Mouse (Mus musculus) kidney, adult 2 months (tissue): ENCODE data around the gene Fbxl13. TPM values are rescaled to one million over a fixed set of nuclear protein-coding genes. Genes with fewer than 3 reads are reported as not detected.
A peak's percentile ranks its signal among the peaks of the same experiment; 100 is the strongest.

Experiments
- DNase-seq: peaks from one replicate; pipeline ENCODE4 v3.0.0; 2021
- H3K27ac ChIP-seq: fragments of 200-500 bp; 2 replicates; pipeline ENCODE4 v1.5.1; 2012; ENCODE audit warnings: low read depth, low read length, control low read depth, inconsistent platforms; ENCODE audit not compliant: insufficient read depth
- H3K27me3 ChIP-seq: fragments of 200-500 bp; replicated peaks from 2 replicates; pipeline ENCODE4 v1.6.1; 2012; ENCODE audit warnings: mild to moderate bottlenecking, moderate library complexity, low read length, inconsistent platforms; ENCODE audit not compliant: control insufficient read depth, insufficient read depth
- H3K36me3 ChIP-seq: fragments of 200-500 bp; 2 replicates; pipeline ENCODE4 v1.6.1; 2012; ENCODE audit warnings: mild to moderate bottlenecking, moderate library complexity, low read length, inconsistent platforms; ENCODE audit not compliant: control insufficient read depth, insufficient read depth
- H3K4me1 ChIP-seq: fragments of 200-500 bp; 2 replicates; pipeline ENCODE4 v1.6.1; 2011; ENCODE audit warnings: low read length; ENCODE audit not compliant: control insufficient read depth, insufficient read depth
- H3K4me3 ChIP-seq: fragments of 200-500 bp; 2 replicates; pipeline ENCODE4 v1.5.1; 2011; ENCODE audit warnings: mild to moderate bottlenecking, low read depth, low read length, control low read depth; ENCODE audit not compliant: insufficient read depth
- CTCF ChIP-seq: fragments of 200-500 bp; conservative IDR thresholded peaks from 2 replicates; pipeline ENCODE4 v1.5.1; 2011; ENCODE audit warnings: low read depth, mild to moderate bottlenecking, control low read depth, low read length, moderate library complexity, mixed read lengths; ENCODE audit not compliant: insufficient read depth, insufficient read length
- POLR2A ChIP-seq: fragments of 200-500 bp; IDR thresholded peaks from one replicate; pipeline ENCODE4 v1.6.1; 2011; ENCODE audit warnings: low read depth, low read length, control low read depth
- WGBS: fragments of 180-500 bp; shearing (Covaris S2); methylation state at CpG from one replicate; pipeline ENCODE4 v1.1.7; 2018; 5-methylcytosine and 5-hydroxymethylcytosine counted together
- polyA plus RNA-seq: library from polyadenylated mRNA; depleted of rRNA; stranded (reverse); fragments of >200 nt; gene quantifications from 2 replicates; pipeline ENCODE4 v1.2.3, GENCODE M21; 2012

Gene Fbxl13
- polyA plus RNA-seq, 1 experiment: 0.05 TPM

DNA sequence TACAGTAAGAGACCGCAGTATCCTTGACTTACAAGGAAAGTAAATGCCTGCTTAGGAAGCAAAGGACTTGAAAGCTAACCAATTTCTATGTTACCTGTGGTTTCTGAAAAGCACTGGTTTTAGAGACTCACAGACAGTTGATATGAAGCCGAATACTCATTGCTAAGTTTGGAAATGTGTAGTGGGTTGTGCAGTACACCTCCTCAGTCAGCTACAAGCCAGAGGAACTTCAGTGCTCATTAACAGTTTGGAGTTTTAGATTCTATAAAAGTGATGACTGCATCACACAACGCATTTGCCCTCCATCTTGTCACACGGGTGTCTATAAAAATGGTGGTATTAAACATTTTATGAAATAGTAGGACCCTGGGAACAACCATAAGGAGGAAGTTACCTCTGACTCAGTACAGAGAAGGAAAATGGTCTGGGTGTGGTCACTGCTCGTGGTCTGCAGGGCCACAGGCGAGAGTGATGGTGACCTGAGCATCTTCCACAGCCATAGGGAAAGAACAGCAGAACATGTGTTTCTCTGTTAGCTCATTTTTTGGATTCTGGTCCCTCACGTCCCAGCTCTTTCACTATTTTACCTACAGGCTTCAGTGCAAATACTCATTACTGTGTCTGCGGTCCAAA is 160.1 kb downstream of the Fbxl13 start:
- no peaks in the 10 kb centered on the region for H3K27me3 ChIP-seq
- no peaks in the 10 kb centered on the region for H3K36me3 ChIP-seq
- no peaks in the 10 kb centered on the region for H3K4me1 ChIP-seq
- TF ChIP-seq POLR2A: no peak
- no peak for TF ChIP-seq CTCF
- DNase-seq: no peak
- no peak overlapping the region for H3K4me3 ChIP-seq
- WGBS: 93% methylated on average over 8 of the region's 8 CpGs
- no peak overlapping the region for H3K27ac ChIP-seq

DNA sequence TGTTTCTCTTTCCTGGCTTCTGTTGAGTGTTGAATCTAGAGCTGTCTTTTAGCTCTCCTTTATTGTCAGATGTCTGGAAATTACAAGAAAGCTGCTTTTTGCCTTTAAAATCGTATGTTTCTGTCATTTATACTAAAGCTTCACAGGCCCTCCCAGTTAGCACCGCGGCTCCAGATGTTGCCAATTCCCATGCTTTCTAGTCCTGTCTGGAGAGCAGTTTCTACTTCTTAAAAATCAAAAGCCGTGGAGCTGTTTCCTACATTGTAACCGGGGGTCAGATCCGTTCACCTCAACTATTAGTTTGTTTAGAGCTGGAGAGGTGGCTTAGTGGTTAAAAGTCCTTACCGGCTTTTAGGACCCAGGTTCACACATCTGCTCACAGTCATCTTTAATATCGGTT is 162.2 kb downstream of the Fbxl13 start:
- WGBS: 83% methylated on average over 8 of the region's 8 CpGs
- Histone ChIP-seq H3K4me3 (no peak overlapping the region), H3K4me1 (no peaks in the 10 kb centered on the region), H3K36me3 (no peaks in the 10 kb centered on the region), H3K27me3 (no peaks in the 10 kb centered on the region), H3K27ac (no peak overlapping the region)
- DNase-seq: no peak
- no peak for TF ChIP-seq POLR2A

DNA sequence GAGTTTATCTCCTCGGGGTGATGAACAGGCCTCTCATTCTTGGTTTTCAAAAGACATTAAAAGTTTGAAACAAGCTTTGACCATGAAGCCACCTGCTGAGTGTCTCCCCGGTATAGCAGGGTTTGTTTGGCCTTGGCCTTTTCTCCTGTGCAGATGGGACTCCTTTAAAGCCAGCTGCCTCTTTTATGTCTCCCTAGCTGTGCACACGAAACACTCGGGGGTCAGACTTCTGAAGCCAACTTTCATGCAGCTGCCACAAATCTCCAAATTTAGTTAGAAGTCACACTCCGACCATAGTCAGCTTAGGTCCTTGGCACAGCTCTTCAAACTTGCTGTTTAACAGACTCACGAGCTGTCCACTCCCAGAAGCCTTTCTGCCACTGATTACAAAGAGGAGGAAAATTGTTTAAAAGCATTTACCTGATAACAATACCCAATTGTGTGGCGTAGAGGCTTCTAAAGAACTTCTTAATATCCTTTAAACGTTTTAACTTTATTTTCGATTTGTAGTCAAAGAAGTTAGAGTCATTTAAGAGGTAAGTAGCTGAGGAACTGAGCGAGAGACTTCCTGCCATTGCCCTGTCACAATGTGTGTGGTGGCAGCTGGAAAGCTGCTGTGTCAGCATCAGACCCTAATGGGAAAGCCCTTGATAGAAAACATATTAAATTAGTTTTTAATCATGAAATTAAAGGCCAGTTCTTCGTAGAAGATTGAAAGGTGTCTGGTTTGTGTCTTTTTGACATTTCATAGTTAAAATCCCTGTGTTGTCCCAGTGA is 162.8 kb downstream of the Fbxl13 start:
- no peaks in the 10 kb centered on the region for H3K4me1 ChIP-seq
- H3K27me3 ChIP-seq: no peaks in the 10 kb centered on the region
- no peak overlapping the region for H3K4me3 ChIP-seq
- no peaks in the 10 kb centered on the region for H3K36me3 ChIP-seq
- WGBS: 66% methylated on average over 11 of the region's 11 CpGs
- TF ChIP-seq POLR2A (no peak), CTCF (no peak)
- H3K27ac ChIP-seq: no peak overlapping the region
- no peak for DNase-seq

DNA sequence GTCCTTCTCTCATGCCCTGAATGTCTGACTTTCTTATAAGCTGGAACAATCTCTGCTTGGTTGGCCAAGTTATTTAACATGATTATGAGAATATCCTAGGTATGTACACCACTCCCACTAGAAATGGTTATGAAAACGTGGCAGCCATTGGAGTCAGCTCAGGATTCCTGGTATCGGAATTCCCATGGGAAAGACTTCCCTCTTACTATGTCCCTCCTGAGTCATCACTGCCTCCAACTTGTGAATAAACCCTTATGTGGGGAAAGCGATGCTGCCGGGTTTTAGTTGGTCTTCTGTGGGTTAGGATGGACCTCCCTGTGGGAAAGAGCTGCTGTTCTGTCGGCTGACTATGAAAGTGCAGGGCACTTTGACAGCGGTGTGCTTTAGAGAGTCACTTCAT is 163.9 kb downstream of the Fbxl13 start:
- H3K36me3 ChIP-seq: no peaks in the 10 kb centered on the region
- H3K27me3 ChIP-seq: no peaks in the 10 kb centered on the region
- DNase-seq: no peak
- H3K4me3 ChIP-seq: no peak overlapping the region
- H3K27ac ChIP-seq: no peak overlapping the region
- WGBS: 92% methylated on average over 6 of the region's 6 CpGs
- H3K4me1 ChIP-seq: no peaks in the 10 kb centered on the region
- TF ChIP-seq POLR2A (no peak), CTCF (no peak)

DNA sequence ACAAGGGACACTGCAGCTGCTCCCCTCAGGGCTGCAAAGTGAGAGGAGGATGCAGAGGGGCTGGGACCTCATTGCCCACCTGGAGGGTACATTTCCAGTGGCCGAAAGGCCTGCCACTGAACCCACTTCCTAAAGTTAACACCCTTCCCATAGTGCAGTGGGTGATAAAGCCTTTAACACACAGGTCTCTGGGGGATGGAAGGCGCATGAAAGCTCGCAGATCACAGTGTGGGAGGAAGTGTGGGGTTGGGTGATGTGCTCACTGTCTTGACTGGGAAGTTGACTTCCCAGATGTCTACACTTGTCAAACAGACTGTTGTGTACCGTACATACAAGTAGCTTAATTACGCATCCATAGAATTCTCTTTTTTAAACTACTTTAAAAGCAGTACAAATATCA is 165.7 kb downstream of the Fbxl13 start:
- WGBS: 87% methylated on average over 5 of the region's 5 CpGs
- Histone ChIP-seq H3K36me3 (no peaks in the 10 kb centered on the region), H3K4me1 (no peaks in the 10 kb centered on the region), H3K4me3 (no peak overlapping the region), H3K27ac (no peak overlapping the region), H3K27me3 (no peaks in the 10 kb centered on the region)
- no peak for TF ChIP-seq POLR2A
- TF ChIP-seq CTCF: no peak
- no peak for DNase-seq

DNA sequence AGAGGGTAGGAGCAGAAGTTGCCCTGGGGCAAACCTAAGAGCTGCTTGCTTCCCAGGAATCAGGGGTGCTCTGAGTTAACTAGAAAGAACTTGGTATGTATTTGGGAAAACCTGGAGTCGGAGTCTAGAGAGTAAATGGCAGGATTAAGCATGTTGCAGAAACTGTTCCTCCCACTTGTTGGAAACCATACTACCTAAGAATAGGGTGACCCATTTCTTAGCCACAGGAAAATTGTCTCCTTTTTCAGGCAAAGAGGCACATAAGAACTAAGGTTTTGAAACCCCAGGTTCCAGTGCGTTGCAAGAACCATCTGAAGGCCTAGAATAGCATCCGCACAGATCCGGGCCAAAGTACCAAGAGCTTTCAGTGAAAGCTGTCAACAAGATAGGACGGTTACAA is 167.0 kb downstream of the Fbxl13 start:
- Histone ChIP-seq H3K4me1 (no peaks in the 10 kb centered on the region), H3K4me3 (no peak overlapping the region), H3K27me3 (no peaks in the 10 kb centered on the region), H3K36me3 (no peaks in the 10 kb centered on the region), H3K27ac (no peak overlapping the region)
- TF ChIP-seq POLR2A: no peak
- no peak for TF ChIP-seq CTCF
- WGBS: 96% methylated on average over 5 of the region's 5 CpGs
- no peak for DNase-seq

DNA sequence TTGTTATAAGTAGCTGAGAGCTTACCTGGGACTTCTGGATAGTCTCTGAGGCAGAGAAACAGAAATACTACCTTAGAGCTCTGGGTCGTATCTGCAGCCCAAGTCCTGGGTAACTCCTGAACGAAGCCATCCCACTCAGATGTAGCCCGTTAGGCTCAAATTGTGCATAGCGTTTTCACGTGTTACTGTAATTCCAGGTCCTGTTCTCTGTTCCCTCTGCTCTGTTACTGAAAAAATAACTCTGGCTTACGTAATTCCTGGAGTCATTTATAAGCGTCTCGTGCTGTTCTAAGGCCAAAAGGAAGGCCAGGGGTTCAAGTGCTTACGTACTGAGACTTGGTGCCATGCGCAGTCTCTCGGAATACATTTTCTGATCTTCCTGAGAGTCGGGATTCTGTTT is 177.3 kb downstream of the Fbxl13 start:
- Histone ChIP-seq H3K36me3 (no peaks in the 10 kb centered on the region), H3K4me1 (no peaks in the 10 kb centered on the region), H3K27me3 (no peaks in the 10 kb centered on the region), H3K27ac (no peak overlapping the region), H3K4me3 (no peak overlapping the region)
- WGBS: 92% methylated on average over 12 of the region's 12 CpGs
- no peak for DNase-seq
- TF ChIP-seq CTCF (no peak), POLR2A (no peak)

DNA sequence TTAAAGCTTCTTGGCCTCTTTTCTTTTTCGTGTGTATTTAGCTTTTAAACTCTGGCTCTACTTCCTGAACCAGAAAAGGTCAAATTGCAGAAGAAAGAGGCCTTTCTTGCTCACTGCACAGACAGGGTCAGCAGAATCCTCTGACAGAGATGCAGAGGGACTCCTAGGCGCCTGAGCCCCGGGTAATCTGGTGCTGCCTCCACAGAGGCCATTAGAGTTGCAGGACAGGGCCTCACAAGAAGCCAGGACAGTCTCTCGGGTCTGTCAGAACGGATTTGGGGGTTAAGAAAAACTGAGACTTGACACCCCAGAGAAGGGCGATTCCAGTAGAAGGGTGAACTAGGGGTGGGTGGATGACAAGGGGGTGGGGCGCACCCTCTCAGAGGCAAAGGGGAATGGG is 178.0 kb downstream of the Fbxl13 start:
- WGBS: 54% methylated on average over 7 of the region's 7 CpGs
- Histone ChIP-seq H3K27ac (no peak overlapping the region), H3K4me3 (no peak overlapping the region), H3K4me1 (no peaks in the 10 kb centered on the region), H3K36me3 (no peaks in the 10 kb centered on the region), H3K27me3 (no peaks in the 10 kb centered on the region)
- TF ChIP-seq POLR2A: no peak
- no peak for TF ChIP-seq CTCF
- DNase-seq: peak; percentile 40
